Mouse (Mus musculus): ENCODE data around the gene Mov10. TPM values are rescaled to one million over a fixed set of nuclear protein-coding genes. Genes with fewer than 3 reads are reported as not detected.

Mov10 gene
- polyA plus RNA-seq (2017; shearing (Covaris generic)): 55.2 TPM

GRCm38 (mm10) chr3:104817991-104818748, at the start of gene Mov10:
Mov10 (minus strand) TSS chr3:104818563.

GRCm38 (mm10) chr3:104863786-104864650, 45.7 kb upstream of the Mov10 start, which contains the start of the genes St7l and Capza1:
St7l (plus strand) TSS chr3:104864005.
Capza1 (minus strand) TSS chr3:104864505.

GRCm38 (mm10) chr3:104788075-104788474, 30.3 kb downstream of the Mov10 start, which contains the start of gene Rhoc:
Rhoc (plus strand) TSS chr3:104788375.

GRCm38 (mm10) chr3:104781471-104781903, 36.9 kb downstream of the Mov10 start, which contains the start of gene Fam19a3:
Fam19a3 (minus strand) TSS chr3:104781840.

GRCm38 (mm10) chr3:104780561-104781420, 37.6 kb downstream of the Mov10 start, which contains the start of gene Ppm1j:
Ppm1j (plus strand) TSS chr3:104781056.

Other genes starting within 250 kb of the Mov10 start
- 23.1 TPM for gene Slc16a1, start 179.9 kb downstream of the Mov10 start, polyA plus RNA-seq (2017; shearing (Covaris generic))
- gene Ppm1j, start 37.5 kb downstream of the Mov10 start, polyA plus RNA-seq (2017; shearing (Covaris generic)): 62.9 TPM
- 1.2 TPM for gene Fam19a3, start 36.7 kb downstream of the Mov10 start, polyA plus RNA-seq (2017; shearing (Covaris generic))
- gene Rhoc, start 30.2 kb downstream of the Mov10 start, polyA plus RNA-seq (2017; shearing (Covaris generic)): 13.8 TPM
- gene St7l, start 45.4 kb upstream of the Mov10 start, polyA plus RNA-seq (2017; shearing (Covaris generic)): 47.8 TPM
- gene Capza1, start 45.9 kb upstream of the Mov10 start, polyA plus RNA-seq (2017; shearing (Covaris generic)): 569 TPM
- gene Wnt2b, start 143.4 kb upstream of the Mov10 start, polyA plus RNA-seq (2017; shearing (Covaris generic)): 0.22 TPM
- 0.57 TPM for gene Cttnbp2nl, start 234.6 kb upstream of the Mov10 start, polyA plus RNA-seq (2017; shearing (Covaris generic))
- gene 4930564D02Rik, start 248.3 kb upstream of the Mov10 start, polyA plus RNA-seq (2017; shearing (Covaris generic)): not detected